Comparison of ENCODE assay signal across 8 mouse cellular contexts in genomic region chr13:94381829-94382675, GRCm38 (mm10). TPM values are rescaled to one million over a fixed set of nuclear protein-coding genes. Genes with fewer than 3 reads are reported as not detected.
DNase-seq lines count a peak whose midpoint lies in the region; ATAC-seq and TF ChIP-seq lines count a peak whose summit lies in the region.

No protein-coding gene starts in this region.

- peak overlapping the region; percentile 36 for H3K4me3 ChIP-seq in spleen, adult 2 months (ENCODE audit: extremely low read depth, insufficient read depth, insufficient read length)
- peak overlapping the region; percentile 35 for H3K4me3 ChIP-seq in liver, embryonic 13.5 days (replicated peaks)

- WGBS in spleen, adult 2 months = 28% methylated on average over 8 of the region's 8 CpGs
- WGBS in liver, embryonic 13.5 days (ENCODE audit: insufficient replicate concordance) = 36% methylated on average over 8 of the region's 8 CpGs

- H3K36me3 ChIP-seq in spleen, adult 2 months (ENCODE audit: control insufficient read depth, insufficient read depth, low read length) = no peaks in the 10 kb centered on the region
- 0 out of 2 replicates have a peak, but pooled peaks cover 4% of the 10 kb centered on the region for H3K36me3 ChIP-seq in liver, embryonic 13.5 days

- no peak; the same call in 1 of the 2 replicates for ATAC-seq in liver, embryonic 13.5 days (ENCODE audit: low read depth)

- H3K4me1 ChIP-seq in spleen, adult 2 months (ENCODE audit: control insufficient read depth, insufficient read depth, insufficient read length) = peaks cover 6% of the 10 kb centered on the region
- peaks cover 18% of the 10 kb centered on the region for H3K4me1 ChIP-seq in liver, embryonic 13.5 days (replicated peaks)

- TF ChIP-seq CTCF in spleen, adult 2 months (IDR thresholded peaks at IDR 0.05; ENCODE audit: extremely low read depth, insufficient read depth, insufficient read length, insufficient replicate concordance) = no peak

- peak overlapping the region; percentile 11; the same call in 1 of the 2 replicates for H3K9ac ChIP-seq in liver, embryonic 13.5 days

- DNase-seq in heart, adult 11 months = peak; percentile 89
- DNase-seq in heart, postnatal 10 days = no peak
- DNase-seq in spleen, adult 2 months (ENCODE audit: low read depth in 1 of 2, low spot score in 2 of 2) = no peak
- no peak for DNase-seq in spleen, postnatal 14 days (ENCODE audit: low spot score in 2 of 2)
- DNase-seq in liver, embryonic 13.5 days = no peak
- peak; percentile 22 for DNase-seq in testis, postnatal 10 days (ENCODE audit: low spot score)
- no peak for DNase-seq in layer of hippocampus, adult 9-11 months
- DNase-seq in ovary, postnatal 14 days (ENCODE audit: low spot score) = no peak

- H3K27ac ChIP-seq in spleen, adult 2 months (ENCODE audit: insufficient read depth, low read length) = peak overlapping the region; percentile 60
- no peak overlapping the region for H3K27ac ChIP-seq in liver, embryonic 13.5 days

- H3K27me3 ChIP-seq in spleen, adult 2 months (ENCODE audit: control insufficient read depth, insufficient read depth, low read length) = no peaks in the 10 kb centered on the region
- H3K27me3 ChIP-seq in liver, embryonic 13.5 days = no peaks in the 10 kb centered on the region

- intact Hi-C loops in heart, postnatal 10 days (cut with DNase I) = loop anchor here (5.0 kb wide), 2 partner anchors 60 to 560 kb away; no protein-coding TSS in a partner anchor

- H3K4me2 ChIP-seq in liver, embryonic 13.5 days = peak overlapping the region; percentile 53

- H3K9me3 ChIP-seq in liver, embryonic 13.5 days (replicated peaks) = no peaks in the 10 kb centered on the region

- no peak for TF ChIP-seq POLR2A in spleen, adult 2 months (IDR thresholded peaks at IDR 0.05; ENCODE audit: low read depth, low read length)

RNA-seq across cellular contexts. Expression of gene Ap3b1, which starts 23.3 kb away (rescaled TPM):
- total RNA-seq in heart, postnatal 10 days (2021) = 10 to 100 TPM; 27.7 to 32.7 TPM
- polyA plus RNA-seq in spleen, adult 2 months (2012; rRNA removed) = 18.3 and 20.7 TPM in 2 replicates
- polyA plus RNA-seq in liver, embryonic 13.5 days (2015; fragmentation: Nextera tagmentation; extraction: Ambion mirVana) = 18.5 and 22.2 TPM in 2 replicates

Comparison
In these comparisons a context has a peak if more than half of its experiments do, and no peak if none do; other contexts are left out.
1. DNase-seq: peak in heart, adult 11 months (single experiment) and testis, postnatal 10 days (single experiment); none in heart, postnatal 10 days (0 of 2), spleen, adult 2 months (0 of 2), spleen, postnatal 14 days (0 of 2), liver, embryonic 13.5 days (single experiment), layer of hippocampus, adult 9-11 months (single experiment) and ovary, postnatal 14 days (single experiment).